Mouse (Mus musculus): ENCODE data around the gene Pald1. TPM values are rescaled to one million over a fixed set of nuclear protein-coding genes. Genes with fewer than 3 reads are reported as not detected.
A peak's percentile ranks its signal among the peaks of the same experiment; 100 is the strongest.

Gene Pald1
- polyA plus RNA-seq, 1 experiment from 2014 or later: 24.1 TPM

DNA sequence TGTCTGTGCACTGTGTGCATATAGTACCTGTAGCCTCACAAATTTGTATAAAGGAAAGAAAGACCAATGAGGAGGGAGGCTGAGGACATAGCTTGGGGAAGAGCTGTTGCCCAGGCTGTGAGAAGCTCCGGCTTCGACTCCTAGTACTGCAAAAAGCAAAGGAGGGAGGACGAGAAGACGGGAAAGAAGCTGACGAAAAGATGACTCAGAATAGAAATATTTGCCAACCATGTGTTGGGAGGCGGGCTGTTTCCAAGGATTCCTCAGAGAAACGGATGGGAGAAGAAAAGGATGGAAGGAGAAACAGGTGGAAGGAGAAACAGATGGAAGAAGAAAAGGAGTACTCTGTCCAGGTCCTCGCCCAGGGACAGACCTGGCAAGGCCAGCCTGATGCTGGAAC is 89.1 kb downstream of the Pald1 start:
- Histone ChIP-seq H3K27ac (no peak overlapping the region), H3K36me3 (no peaks in the 10 kb centered on the region), H3K4me2 (replicated peaks) (no peak overlapping the region), H3K4me3 (no peak overlapping the region), H3K4me1 (no peaks in the 10 kb centered on the region), H3K27me3 (no peaks in the 10 kb centered on the region), H3K9ac (no peak overlapping the region), H3K9me3 (no peaks in the 10 kb centered on the region)
- 80% methylated on average over 8 of the region's 8 CpGs for WGBS
- no peak for ATAC-seq (ENCODE audit: low FRiP score, low read depth)

- no peaks in the 10 kb centered on the region for H3K9me3 ChIP-seq
- H3K4me1 ChIP-seq: peaks cover 11% of the 10 kb centered on the region
- no peak overlapping the region for H3K4me3 ChIP-seq
- ATAC-seq (ENCODE audit: low FRiP score, low read depth): no peak
- H3K9ac ChIP-seq: no peak overlapping the region
- no peak overlapping the region for H3K4me2 ChIP-seq (replicated peaks)
- 66% methylated on average over 2 of the region's 2 CpGs for WGBS
- no peaks in the 10 kb centered on the region for H3K36me3 ChIP-seq
- no peak overlapping the region for H3K27ac ChIP-seq
- no peaks in the 10 kb centered on the region for H3K27me3 ChIP-seq
Measured at GRCm38 (mm10) chr10:61290479-61290878, 92.9 kb downstream of the Pald1 start.

DNA sequence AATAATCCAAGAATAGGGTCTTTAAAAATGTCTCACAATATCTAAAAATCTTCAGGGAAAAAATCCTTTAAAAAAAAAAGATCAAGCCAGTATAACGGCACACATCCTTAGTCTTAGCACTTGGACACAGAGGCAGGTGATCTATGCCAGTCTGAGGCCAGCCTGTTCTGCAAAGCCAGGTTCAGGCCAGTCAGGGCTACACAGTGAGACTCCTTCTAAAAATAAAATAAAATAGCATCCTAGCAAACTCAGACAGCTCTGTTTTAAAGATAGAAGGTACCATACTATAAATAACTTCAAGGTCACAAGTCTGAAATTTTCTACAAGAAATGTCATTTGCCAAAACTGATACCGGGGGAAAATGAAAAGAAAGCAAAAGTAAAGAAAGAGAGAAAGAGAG is 93.3 kb downstream of the Pald1 start:
- H3K9ac ChIP-seq: no peak overlapping the region
- H3K27me3 ChIP-seq: no peaks in the 10 kb centered on the region
- H3K4me3 ChIP-seq: no peak overlapping the region
- no peak overlapping the region for H3K27ac ChIP-seq
- no peak for ATAC-seq (ENCODE audit: low FRiP score, low read depth)
- 91% methylated on average over 2 of the region's 2 CpGs for WGBS
- H3K4me1 ChIP-seq: peaks cover 11% of the 10 kb centered on the region
- H3K36me3 ChIP-seq: no peaks in the 10 kb centered on the region
- no peaks in the 10 kb centered on the region for H3K9me3 ChIP-seq
- no peak overlapping the region for H3K4me2 ChIP-seq (replicated peaks)

DNA sequence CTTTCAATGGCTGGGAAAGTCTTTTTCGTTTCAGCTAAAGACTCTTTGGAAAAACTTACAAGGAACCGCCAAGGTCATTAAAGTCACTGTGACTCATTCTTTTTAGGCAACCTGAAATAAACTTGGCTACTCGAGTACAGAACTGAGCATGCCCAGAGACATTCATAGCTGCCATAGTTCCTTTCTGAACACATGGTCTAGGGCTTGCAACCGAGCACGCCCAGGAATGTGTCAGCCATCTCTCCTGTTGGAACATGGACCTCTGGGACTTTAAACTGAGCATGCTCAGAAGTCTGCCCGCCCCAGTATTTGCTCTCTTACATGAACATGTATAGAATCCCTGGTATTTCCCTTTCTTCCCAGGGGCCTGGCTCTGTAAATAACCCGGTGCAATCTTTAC is 97.1 kb downstream of the Pald1 start:
- peak overlapping the region; percentile 55; the same call in 1 of the 2 replicates for H3K27ac ChIP-seq
- no peaks in the 10 kb centered on the region for H3K36me3 ChIP-seq
- H3K4me1 ChIP-seq: peaks cover 11% of the 10 kb centered on the region
- peak overlapping the region; percentile 21; the same call in 1 of the 2 replicates for H3K4me2 ChIP-seq (replicated peaks)
- peak; percentile 81 for ATAC-seq (ENCODE audit: low FRiP score, low read depth)
- no peaks in the 10 kb centered on the region for H3K27me3 ChIP-seq
- H3K9ac ChIP-seq: no peak overlapping the region
- H3K4me3 ChIP-seq: no peak overlapping the region
- WGBS: 52% methylated on average over 7 of the region's 7 CpGs
- H3K9me3 ChIP-seq: no peaks in the 10 kb centered on the region

DNA sequence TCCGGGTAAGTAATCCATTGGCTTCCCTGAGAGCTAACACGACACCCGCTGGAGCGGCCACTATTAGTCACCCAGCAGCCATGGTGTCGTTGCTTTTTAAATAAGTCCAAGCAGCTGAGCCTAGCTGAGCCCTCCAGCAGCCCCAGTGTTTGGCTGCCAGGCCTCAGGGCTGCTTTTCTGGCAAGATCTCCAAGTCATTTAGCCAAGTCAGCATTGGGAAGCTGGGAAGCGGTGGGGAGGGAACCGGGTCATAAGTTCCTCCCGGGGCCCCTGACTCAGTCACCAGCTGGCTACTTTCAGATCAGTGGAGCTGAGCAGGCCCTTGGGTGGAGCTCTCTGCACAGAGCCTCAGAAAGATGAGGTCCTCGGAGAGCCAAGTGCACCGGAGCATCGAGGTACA is 98.1 kb downstream of the Pald1 start:
- Histone ChIP-seq H3K27ac (no peak overlapping the region), H3K36me3 (no peaks in the 10 kb centered on the region), H3K9ac (no peak overlapping the region), H3K4me2 (replicated peaks) (no peak overlapping the region), H3K9me3 (no peaks in the 10 kb centered on the region), H3K4me1 (peaks cover 11% of the 10 kb centered on the region), H3K4me3 (no peak overlapping the region), H3K27me3 (no peaks in the 10 kb centered on the region)
- no peak for ATAC-seq (ENCODE audit: low FRiP score, low read depth)
- WGBS: 78% methylated on average over 11 of the region's 11 CpGs

DNA sequence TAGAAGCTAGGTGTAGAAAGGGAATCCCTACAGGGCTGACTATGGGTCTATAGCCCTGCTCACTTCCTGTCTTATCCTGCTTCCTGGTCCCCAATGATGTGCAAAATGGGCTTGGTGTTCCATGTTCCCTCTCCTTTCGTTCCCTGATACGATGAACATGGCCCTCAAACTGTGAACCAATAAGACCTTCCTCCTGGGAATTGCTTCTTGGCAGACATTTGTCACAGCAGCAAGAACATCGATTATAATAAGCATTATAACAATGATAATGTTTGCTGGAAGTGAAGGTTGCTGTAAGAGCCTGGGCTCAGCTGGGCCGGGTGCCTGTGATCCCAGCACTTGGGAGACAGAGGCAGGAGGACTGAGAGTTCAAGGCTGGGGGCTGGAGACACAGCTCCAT is 99.0 kb downstream of the Pald1 start:
- 91% methylated on average over 4 of the region's 4 CpGs for WGBS
- no peak overlapping the region for H3K9ac ChIP-seq
- ATAC-seq (ENCODE audit: low FRiP score, low read depth): no peak
- H3K27me3 ChIP-seq: no peaks in the 10 kb centered on the region
- peaks cover 11% of the 10 kb centered on the region for H3K4me1 ChIP-seq
- H3K36me3 ChIP-seq: no peaks in the 10 kb centered on the region
- H3K9me3 ChIP-seq: no peaks in the 10 kb centered on the region
- no peak overlapping the region for H3K27ac ChIP-seq
- no peak overlapping the region for H3K4me3 ChIP-seq
- no peak overlapping the region for H3K4me2 ChIP-seq (replicated peaks)

GRCm38 (mm10) chr10:61281115-61281514 is 102.2 kb downstream of the Pald1 start:
- Histone ChIP-seq H3K4me1 (peaks cover 5% of the 10 kb centered on the region), H3K36me3 (no peaks in the 10 kb centered on the region), H3K27me3 (no peaks in the 10 kb centered on the region), H3K4me2 (replicated peaks) (no peak overlapping the region), H3K9me3 (no peaks in the 10 kb centered on the region), H3K4me3 (no peak overlapping the region), H3K9ac (no peak overlapping the region), H3K27ac (no peak overlapping the region)
- WGBS: 77% methylated on average over 5 of the region's 5 CpGs
- ATAC-seq (ENCODE audit: low FRiP score, low read depth): no peak

GRCm38 (mm10) chr10:61277918-61278674 is 105.2 kb downstream of the Pald1 start:
- Histone ChIP-seq H3K36me3 (no peaks in the 10 kb centered on the region), H3K27me3 (0 out of 2 replicates have a peak, but pooled peaks cover 4% of the 10 kb centered on the region), H3K9me3 (no peaks in the 10 kb centered on the region), H3K9ac (no peak overlapping the region), H3K27ac (no peak overlapping the region), H3K4me2 (replicated peaks) (no peak overlapping the region), H3K4me3 (no peak overlapping the region), H3K4me1 (peaks cover 12% of the 10 kb centered on the region)
- 71% methylated on average over 14 of the region's 14 CpGs for WGBS
- no peak for ATAC-seq (ENCODE audit: low FRiP score, low read depth)

GRCm38 (mm10) chr10:61277051-61277450 is 106.3 kb downstream of the Pald1 start:
- H3K4me1 ChIP-seq: peaks cover 22% of the 10 kb centered on the region
- no peaks in the 10 kb centered on the region for H3K36me3 ChIP-seq
- ATAC-seq (ENCODE audit: low FRiP score, low read depth): no peak
- H3K27me3 ChIP-seq: 0 out of 2 replicates have a peak, but pooled peaks cover 10% of the 10 kb centered on the region
- H3K4me3 ChIP-seq: no peak overlapping the region
- no peaks in the 10 kb centered on the region for H3K9me3 ChIP-seq
- no peak overlapping the region for H3K27ac ChIP-seq
- no peak overlapping the region for H3K4me2 ChIP-seq (replicated peaks)
- whole genome bisulfite sequencing: 88% methylated on average over 6 of the region's 6 CpGs
- no peak overlapping the region for H3K9ac ChIP-seq

DNA sequence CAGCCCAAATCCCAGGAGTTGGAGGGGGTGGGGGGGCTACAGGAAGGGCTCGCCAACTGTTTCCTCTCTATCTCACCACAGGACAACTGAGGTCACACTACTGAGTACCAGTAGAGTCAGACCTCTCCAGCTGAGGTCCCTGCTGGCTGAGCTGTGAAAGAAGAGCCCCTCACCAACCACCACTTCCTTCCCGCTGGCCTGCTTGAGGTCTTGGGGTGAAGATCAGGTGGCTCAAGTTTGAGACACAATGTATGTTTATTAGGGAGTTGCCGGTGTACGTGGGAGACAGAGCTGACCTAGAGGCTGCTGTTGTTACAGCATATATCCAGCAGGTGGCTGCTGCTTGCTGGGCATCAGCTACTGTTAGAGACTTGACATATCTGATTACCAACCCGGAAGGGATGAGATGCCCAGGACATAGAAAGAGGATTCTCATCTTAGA is 107.6 kb downstream of the Pald1 start:
- H3K27me3 ChIP-seq: 0 out of 2 replicates have a peak, but pooled peaks cover 10% of the 10 kb centered on the region
- no peak for ATAC-seq (ENCODE audit: low FRiP score, low read depth)
- no peak overlapping the region for H3K4me3 ChIP-seq
- H3K36me3 ChIP-seq: no peaks in the 10 kb centered on the region
- H3K9me3 ChIP-seq: no peaks in the 10 kb centered on the region
- no peak overlapping the region; the same call in 1 of the 2 replicates for H3K4me2 ChIP-seq (replicated peaks)
- H3K27ac ChIP-seq: no peak overlapping the region
- H3K4me1 ChIP-seq: peaks cover 26% of the 10 kb centered on the region
- H3K9ac ChIP-seq: no peak overlapping the region
- 3% methylated on average over 5 of the region's 5 CpGs for WGBS

- Histone ChIP-seq H3K9ac (no peak overlapping the region), H3K4me2 (replicated peaks) (no peak overlapping the region), H3K4me1 (peaks cover 26% of the 10 kb centered on the region), H3K9me3 (no peaks in the 10 kb centered on the region), H3K27ac (no peak overlapping the region), H3K36me3 (no peaks in the 10 kb centered on the region), H3K27me3 (0 out of 2 replicates have a peak, but pooled peaks cover 10% of the 10 kb centered on the region), H3K4me3 (no peak overlapping the region)
- no peak for ATAC-seq (ENCODE audit: low FRiP score, low read depth)
- 48% methylated on average over 2 of the region's 2 CpGs for WGBS
Measured at GRCm38 (mm10) chr10:61274532-61274931, 108.8 kb downstream of the Pald1 start.

DNA sequence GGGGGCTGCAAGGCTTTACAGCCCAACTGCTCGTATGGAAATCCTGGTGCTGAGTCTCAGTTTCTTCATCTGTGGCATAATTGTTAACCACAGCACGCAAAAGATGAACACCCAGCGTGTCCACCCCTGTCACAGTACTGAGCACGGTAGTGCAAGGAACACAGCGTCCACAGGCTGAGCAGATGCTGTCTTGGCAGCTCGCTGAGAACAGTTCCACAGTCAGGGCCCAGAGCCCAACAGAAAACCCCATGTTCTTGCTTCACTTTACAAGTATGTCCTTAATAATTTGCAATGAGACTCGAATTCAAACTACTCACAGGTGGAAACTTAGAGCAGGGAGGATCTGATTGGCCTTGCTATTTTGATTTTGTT is 109.5 kb downstream of the Pald1 start:
- Histone ChIP-seq H3K27ac (no peak overlapping the region), H3K9me3 (no peaks in the 10 kb centered on the region), H3K27me3 (0 out of 2 replicates have a peak, but pooled peaks cover 10% of the 10 kb centered on the region), H3K9ac (peak overlapping the region; percentile 77), H3K4me3 (peak overlapping the region; percentile 63), H3K36me3 (no peaks in the 10 kb centered on the region), H3K4me2 (replicated peaks) (peak overlapping the region; percentile 85), H3K4me1 (peaks cover 26% of the 10 kb centered on the region)
- ATAC-seq (ENCODE audit: low FRiP score, low read depth): no peak
- 41% methylated on average over 7 of the region's 7 CpGs for WGBS

Measured in limb, embryonic 13.5 days (tissue).